Mouse (Mus musculus) lung, postnatal 36 days (tissue): Measurements from ENCODE around the gene Ttyh3.

ENCODE experiments used
- DNase-seq: peaks from one replicate; pipeline ENCODE4 v3.0.0; 2022; ENCODE audit warnings: mixed read lengths

Ttyh3 gene

DNA sequence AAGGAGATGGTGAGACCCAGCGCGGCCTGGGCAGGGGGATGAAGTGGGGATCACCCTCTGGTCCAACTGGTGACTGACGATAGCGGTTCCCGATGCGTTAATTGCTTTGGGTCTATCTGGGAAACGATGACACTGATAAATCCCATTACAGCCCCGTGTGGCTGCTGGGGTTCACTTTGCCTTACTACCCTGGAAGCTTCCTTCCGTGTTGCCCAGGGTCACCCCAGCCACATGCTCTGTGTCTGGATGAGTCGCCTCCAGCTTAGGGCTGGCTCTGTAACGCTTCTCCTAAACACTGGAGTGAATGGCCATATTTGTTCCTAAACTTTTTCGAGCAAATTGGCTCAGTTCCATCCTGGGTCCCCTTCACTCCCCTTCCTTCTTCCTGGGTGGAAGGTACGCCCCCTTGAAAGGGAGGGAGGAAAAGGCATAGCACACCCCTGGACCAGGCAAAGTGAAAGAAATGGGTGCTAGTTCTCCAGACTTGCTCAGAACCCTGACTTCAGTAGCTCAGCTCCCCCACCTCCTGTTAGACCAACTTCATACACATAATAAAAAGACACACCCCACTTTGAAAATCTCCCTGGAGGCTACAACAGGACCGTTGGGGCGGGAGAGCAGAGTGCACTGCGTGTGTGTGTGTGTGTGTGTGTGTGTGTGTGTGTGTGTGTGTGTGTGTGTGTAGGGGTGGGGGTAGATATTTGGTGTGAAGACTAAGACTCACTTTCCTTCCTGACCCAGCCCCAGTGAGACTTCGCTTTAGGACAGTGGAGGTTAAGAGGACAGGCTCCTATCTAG is 40.8 kb downstream of the Ttyh3 start:
- DNase-seq, result peak; percentile 50

DNA sequence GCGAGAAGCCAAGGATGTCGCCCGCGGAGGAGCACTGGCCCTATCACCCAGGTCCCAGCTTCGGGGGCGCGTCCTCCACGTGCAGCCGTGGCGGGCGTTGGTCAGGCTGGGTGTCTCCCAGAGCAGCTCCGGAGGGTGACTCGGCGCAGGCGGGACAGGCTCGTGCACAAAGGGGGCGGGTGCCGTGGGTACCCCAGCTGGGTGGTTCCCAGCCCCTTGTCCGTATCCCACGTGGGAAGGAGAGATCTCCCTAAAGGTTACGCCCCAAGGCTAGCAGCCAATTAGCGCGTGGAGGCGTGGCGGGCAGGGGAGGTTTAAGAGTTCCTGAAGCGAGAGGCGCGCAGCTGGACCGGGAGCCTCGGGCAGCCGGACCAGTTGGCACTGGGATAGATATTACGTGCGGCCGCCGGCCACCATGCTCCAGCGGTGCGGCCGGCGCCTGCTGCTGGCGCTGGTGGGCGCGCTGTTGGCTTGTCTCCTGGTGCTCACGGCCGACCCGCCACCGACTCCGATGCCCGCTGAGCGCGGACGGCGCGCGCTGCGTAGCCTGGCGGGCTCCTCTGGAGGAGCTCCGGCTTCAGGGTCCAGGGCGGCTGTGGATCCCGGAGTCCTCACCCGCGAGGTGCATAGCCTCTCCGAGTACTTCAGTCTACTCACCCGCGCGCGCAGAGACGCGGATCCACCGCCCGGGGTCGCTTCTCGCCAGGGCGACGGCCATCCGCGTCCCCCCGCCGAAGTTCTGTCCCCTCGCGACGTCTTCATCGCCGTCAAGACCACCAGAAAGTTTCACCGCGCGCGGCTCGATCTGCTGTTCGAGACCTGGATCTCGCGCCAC is 41.6 kb downstream of the Ttyh3 start, which contains the start of gene Lfng:
Lfng (plus strand) TSS at position 320 of the 835 bp plus-strand sequence.
- peak; percentile 97 for DNase-seq

DNA sequence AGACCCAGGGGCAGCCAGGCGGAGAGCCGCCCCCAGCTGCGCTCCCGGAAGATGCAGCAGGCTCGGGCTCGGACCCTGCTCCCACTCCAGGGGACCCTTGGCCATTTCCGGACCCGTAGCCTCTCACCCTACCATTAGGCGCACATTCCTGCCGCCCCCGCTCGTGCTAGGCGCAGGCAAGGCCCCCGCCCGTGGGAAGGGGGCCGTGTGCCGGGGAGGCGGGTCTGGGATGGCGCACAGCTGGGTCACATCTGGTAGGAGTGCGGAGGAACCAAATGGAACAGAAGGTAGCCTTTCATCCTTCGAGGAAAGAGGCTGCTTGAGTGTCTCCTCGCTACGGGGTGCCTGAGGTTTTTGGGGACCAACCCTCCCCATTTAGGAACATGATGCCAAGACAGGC is 42.4 kb downstream of the Ttyh3 start:
- no peak for DNase-seq

DNA sequence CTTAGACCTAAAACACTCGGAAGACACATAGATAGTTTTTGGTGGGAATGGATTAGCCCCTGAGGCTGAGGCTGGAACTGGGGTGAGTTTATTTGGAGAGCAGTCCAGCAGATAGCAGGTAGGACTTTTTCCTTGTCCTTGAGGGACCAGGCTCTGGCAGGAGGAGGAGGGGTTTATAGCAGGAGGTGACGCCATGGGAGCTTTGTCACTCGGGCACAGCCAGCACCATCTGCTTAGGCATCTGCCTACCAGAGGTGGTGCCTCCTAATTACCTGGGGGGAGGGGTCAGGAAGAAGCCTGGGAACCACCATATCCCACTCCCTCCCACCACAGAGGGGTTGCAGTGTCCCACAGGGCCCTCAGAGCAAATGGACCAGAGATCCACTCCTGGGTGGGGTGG is 43.6 kb downstream of the Ttyh3 start:
- no peak for DNase-seq

DNA sequence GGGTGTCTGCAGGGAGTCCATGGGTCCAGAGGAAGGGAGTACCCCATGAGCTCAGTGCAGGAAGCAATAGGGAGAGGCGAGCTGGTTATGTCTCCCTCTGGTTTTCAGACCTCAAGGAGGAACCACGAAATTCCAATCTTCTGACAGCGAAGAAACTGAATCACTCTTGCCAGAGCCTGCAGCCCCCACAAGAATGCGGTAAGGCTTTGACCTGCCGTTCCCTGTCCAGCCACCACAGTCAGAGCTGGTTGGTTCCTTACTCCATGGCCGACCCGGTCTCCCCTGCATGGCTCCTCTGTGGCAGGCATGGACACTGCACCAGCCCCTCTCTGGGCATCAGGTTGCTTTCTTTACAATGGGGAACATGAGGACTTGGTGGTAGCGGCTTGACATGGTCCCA is 44.4 kb downstream of the Ttyh3 start:
- no peak for DNase-seq

DNA sequence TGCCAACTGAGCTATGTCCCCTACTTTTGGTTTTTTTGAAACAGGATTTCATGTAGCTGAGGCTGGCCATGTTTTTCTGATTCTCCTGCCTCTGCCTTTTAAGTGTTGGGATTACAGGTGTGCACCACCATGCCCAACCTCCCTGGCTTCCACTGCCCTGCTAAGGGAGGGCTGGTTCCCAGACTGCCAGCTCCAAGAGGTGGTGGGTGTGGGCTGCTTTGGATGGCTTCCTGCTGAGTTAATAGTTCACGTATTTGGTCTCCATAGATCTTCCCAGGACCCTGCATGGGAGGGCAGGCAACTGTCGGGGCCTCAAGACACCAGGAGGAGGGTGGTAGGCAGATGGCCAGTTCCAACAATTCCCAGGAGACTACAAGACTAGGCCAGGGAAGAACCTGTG is 46.3 kb downstream of the Ttyh3 start:
- DNase-seq, result no peak

DNA sequence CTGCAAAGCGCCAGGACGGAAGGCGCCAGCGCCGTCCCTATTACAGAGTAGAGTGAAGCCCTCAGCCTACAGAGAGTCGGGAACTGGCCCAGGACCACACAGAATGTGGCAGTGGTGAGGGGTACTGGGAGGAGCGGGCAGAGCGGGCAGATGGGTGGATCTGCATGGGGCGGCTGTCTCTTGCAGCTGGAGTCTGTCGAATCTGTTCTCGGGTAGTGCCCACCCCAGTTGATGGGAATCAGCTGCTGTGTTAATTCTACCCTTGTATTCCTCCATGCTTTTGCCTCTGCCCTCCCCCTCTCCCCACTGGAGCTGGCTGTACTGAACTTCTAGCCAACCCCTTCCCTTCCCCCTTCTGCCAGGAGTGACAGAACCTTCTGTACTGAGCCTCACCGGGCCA is 47.1 kb downstream of the Ttyh3 start:
- DNase-seq, result no peak

DNA sequence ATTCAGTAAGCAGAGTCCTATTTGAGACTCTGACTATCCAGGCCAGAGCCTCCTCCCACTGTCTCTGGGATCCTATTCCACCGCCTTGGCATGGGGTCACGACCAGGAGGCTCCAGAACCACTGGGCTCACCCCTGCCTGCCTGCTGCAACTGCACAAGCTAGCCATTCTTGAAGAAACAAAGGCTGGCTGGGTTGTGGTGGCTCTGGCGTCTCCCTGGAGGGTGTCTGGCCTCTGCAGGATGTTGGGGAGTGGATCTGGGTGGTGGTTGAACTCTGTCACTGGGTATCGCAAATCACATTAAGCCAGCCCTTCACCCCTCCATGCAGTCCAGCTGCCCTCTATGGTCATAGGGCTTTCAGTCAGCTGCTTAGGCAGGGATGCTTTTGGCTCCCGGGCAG is 48.9 kb downstream of the Ttyh3 start:
- DNase-seq, result no peak

DNA sequence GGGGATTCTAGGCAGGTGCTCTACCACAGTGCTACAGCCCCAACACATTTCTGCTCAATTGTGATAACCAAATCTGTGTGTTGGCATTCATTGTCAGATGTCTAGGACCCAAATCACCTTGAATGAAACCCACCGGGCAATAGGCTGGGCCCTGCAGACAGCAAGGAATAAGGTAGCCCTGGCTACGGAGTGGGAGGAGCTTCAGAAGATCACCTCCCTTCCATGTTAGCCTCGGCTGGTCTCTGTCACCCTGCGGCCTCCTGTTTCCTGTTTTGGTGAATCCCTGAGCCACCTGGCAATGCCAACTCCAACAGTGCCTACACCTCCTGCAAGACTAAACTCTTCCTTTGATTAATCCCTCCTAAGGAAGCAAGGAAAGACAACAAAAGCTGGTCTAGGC is 51.0 kb downstream of the Ttyh3 start:
- no peak for DNase-seq

DNA sequence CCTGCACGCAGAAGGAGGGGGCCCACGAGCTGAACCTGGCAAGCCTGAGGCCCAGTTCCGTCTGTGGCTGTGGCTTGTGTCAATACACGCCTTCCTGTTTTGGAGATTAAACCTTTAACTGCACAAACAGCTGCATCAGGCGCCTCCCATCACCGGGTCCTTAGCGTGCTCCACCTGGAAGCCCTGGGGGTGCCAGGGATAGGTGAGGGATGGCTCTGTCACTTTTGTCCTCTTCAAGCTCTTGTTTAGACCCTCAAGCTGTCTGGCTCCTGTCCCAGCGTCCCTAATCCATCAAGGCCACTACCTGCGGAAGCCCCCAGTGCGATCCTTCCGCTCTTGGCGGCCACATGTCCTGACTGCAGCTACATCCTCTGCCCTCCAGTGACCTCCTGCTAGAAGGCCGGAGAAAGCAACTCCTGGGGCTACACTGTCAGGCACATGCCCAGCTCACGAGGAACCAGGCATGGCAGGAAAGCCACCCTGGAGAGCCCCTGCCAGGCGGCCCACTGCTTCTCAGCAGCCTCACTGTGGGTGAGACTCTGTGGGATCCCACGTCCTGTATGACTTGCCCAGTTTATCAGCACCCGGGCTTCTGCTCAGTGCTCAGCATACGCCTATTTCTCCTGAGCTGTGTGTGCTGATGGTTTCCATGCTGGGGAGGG is 51.8 kb downstream of the Ttyh3 start:
- DNase-seq, result peak; percentile 80

DNA sequence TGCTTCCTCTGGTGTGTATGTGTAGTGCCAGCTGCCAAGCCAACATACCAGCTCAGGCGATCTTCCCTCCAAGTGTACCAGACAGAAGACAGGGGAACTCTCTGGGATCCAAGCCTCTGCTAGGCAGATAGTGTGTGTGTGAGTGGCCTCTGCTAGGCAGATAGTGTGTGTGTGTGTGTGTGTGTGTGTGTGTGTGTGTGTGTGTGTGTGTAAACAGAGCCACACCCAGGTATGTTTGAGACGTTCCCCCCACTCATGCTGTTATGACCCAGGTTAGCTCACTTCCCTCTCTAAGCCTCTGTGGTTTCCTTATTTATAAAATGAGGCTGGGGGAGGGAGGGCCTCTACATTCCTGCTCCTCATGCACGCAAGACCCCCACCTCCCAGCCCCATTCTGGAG is 52.4 kb downstream of the Ttyh3 start:
- DNase-seq, result peak; percentile 75

DNA sequence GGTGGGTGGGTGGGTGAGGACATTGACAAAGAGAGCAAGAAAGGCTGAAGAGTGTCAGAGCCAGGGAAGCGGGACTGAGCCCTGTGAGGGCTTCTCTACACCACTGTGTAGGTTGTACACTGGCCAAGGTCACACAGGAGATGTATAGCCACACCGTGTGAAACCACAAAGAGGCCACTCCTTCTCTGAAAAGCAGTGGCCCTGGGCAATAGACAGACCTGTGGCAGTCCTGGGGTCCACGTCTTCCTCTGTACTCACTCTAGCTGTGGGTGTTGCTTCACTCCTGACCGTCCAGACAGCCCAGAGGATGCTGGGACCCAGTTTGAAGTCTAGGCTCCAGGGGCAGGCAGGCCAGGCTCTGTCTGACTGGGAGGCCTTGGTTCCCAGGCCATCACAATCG is 54.0 kb downstream of the Ttyh3 start:
- no peak for DNase-seq

DNA sequence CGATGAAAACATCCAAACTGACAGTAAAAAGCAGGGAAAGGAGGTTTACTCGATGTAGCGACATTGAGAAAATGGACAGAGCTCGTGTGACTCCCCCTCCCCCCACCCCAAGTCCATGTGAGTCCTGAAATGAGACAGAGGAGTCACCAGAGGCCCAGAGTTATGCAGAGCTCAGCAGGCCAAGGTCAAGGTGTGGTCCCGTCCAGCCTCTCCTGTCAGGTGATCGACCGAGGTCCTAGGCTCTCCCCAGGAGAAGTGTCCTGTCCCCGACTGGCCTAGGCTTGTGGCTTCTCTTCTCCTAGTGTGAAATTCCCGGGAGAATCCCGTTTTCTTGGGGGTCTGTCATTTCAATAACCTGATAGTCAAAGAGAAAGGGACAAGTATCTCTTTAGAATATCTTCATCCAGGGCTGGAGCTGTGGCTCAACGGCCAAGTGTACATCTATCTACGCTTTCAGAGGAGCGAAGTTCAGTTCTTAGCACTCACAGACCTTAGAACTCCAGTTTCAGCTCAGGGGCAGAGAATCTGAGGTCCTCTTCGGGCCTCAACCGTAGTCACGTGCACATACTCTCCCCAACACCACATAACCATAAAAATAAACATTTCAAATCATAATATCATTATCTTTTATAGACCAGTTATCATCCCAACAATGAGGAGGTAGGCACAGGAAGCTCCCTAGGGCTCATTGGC is 59.6 kb downstream of the Ttyh3 start:
- DNase-seq, result no peak

DNA sequence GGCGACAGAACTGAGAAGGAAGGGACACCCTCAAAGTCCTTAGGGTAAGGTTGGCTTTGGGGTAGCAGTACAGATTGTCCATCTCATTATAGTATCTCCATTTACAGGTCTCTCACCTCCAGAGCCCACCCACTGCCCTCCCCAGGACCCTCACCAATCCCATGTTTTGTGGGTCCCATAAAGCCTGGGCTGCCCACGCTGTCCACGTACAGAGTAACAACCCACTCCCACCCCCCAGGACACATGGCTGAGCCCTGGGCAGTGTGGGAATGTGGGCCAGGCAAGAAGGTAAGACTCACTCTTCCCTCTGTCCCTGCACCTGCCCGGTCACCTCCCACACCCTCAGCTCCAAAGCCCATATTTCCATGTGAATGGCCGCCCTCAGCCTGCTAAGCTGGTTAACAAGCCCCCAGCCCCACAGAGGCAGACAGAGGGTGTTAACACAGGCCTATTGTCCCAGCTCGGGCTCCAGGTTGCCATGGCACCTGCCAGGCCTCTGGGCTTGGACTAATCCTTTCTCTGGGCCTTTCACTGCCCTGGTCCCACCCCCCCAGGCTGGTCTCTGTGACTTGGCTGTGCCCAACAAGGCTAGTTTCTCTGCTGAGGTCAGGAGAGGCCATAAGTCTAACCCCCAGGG is 65.0 kb downstream of the Ttyh3 start:
- DNase-seq, result no peak

DNA sequence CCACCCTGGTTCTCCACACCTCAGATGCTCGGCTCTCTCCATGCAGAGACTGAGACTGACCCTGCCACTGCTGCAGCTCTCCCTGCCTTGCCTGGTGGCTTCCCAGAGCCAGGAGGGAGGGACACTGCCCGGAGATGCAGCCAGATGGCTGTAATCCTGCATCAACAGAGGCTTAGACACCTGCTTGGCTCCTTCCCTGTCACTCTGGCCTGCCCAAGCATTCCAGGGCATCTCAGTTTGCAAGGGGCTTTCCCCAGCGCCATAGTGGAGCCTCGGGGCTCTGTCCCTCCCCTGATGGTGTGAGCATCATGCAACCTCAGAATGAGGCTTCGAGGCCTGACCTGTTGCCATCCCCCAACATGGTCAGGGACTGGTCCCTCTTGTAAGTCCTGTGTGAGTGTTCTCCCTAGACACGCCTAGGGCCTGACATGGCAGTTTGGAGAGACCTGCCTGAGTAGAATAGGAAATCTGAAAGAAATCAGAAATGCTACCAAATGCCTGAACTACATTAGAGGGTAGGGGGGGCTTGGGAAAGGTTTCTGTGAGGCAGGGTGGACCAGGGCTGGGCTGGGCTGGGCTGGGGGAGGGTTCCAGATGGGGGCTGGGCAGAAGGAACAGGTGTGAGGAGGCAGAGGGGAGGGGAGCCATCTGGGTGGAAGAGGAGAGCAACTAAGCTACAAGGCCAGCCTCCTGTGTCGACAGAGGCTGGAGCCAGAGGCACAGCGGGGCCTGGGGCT is 65.7 kb downstream of the Ttyh3 start:
- no peak for DNase-seq

DNA sequence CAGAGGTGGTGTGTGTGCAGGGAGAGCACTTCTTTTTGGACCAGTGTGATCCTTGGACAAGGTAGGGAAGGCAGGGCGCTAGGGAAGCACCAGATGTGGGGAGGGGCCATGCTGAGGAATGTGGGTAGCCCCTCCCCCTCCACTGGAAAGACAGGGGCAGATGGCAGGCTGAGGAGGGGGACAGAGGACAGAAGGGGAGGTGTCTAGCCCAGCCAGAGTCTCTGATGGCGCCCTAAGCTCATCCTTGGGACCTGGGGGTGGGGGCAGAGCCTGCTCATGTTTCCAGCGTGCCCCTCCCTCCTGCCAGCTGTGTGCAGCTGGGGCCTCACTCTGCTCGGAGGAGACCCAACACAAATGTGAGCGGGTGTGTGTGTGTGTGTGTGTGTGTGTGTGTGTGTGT is 67.3 kb downstream of the Ttyh3 start:
- no peak for DNase-seq

DNA sequence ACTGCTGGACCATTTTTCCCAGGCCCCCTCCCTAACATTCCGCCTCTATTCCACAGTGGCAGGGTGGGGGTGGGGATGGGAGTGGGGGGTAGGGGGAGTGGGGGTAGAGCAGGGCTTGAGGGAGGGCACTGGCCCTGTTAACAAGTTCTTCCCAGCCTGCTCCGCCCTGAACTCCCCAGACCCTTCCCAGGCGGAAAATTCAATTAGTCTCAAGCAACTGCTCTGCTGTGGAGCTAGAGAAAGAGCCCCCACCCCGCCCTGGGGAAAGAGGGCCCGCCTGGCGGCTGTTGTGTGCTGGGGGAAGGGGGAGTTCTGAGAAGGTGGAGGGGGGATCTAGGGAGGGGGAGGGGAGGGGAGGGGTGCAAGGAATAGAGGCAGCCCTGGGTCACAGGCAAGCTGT is 69.1 kb downstream of the Ttyh3 start:
- DNase-seq, result no peak

DNA sequence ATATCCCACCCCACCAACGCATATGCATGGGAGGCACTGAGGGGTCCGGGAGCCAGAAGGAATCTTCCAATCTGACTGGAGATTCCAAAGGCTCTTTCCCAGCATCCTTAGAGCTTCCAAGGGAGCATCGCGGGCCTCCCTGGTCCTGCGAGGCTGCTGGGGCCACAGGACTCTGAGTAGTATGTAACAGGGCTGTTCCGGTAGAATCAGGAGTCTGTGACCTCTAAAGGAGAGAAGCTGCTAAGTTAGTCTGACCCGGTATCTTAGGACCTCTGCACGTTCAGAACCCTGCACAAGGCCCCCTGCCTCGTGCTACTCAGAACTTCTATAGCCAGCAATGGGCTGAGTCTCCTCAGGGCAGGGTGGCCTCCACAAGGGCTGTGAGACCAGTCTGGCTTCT is 69.6 kb downstream of the Ttyh3 start:
- no peak for DNase-seq

DNA sequence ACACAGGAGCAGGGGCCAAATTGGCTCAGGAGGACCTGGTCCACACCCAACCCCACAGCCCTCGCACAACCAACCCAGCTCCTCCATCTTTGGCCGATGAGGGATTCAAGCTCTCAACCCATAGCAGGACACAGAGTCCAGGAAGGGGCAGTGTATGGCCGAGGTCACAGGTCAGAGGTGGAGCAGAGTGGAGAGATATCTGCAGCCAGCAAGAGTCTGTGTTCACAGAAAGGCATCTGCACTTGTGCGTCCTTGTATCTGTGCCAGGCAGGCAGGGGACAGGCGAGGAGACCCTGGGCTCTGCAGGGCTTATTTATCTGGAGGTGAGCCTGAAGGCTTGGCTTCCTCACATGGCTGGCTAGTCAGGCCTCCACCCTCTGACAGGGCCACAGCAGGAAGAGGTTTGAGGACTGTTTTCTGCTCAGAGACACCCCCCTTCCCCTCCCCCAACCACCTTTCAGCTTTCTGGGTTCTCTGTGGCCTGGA is 73.4 kb downstream of the Ttyh3 start:
- DNase-seq, result peak; percentile 45

DNA sequence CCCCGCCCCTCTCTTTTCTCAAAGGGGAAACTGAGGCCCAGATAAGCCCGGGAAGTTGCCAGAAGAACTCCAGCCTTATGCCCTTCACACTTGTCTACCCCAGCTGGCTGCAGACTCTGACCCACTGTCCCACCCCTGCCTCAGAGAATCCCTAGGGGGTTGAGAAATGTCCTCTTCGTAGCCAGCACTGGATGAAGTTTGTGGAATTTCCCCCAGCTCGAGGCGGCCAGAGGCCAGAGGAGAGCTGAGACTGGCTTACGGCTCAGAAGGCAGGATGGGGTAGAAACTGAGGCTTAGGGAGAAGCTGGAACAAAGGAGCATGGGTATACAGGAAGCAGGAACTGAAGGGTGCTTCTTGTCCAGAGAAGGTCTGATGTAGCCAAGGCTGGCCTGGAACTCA is 76.2 kb downstream of the Ttyh3 start:
- DNase-seq, result peak; percentile 35

DNA sequence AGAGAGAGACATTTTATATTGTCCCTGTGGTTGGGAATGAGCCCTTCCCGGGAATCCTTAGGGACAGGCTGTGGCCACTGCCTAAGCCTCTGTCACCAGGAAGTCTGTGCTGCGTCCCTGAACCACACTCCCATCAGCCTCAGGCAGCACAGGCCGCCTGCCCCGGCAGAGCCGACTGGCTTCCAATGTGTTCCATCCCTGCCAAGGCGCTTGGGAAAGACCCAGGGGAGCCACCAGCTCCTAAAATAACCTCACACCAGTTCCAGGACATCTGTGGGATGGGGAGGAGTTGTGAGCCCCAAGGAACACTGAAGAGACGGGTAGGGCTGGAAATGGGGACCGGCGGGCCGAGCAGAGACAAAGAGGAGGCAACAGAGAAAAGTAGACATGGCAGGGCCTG is 77.2 kb downstream of the Ttyh3 start:
- peak; percentile 64 for DNase-seq

DNA sequence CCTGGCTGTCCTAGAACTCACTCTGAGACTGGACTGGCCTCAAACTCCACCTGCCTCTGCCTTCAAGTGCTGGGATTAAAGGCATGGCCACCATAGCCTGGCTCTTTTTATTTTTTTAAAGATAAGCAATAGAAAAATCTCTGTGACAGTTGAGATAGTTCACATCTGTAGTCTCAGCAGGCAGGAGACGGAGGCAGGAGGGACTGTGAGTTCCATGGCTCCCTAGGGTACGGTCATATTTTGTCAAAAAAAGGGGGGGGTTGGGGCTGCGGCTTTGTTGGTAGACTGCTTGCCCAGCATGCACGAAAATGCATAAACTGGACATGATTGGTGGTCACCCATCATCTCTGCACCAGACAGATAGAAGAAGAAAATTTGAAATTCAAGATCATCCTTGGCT is 77.6 kb downstream of the Ttyh3 start:
- no peak for DNase-seq
